Mouse (Mus musculus): Measurements from ENCODE around the gene Vars.
"Not testable (repeated sequence)": the region's sequence is repeated elsewhere in the genome, so short reads cannot be mapped to it uniquely, and the experiment has no call there.

Vars gene

DNA sequence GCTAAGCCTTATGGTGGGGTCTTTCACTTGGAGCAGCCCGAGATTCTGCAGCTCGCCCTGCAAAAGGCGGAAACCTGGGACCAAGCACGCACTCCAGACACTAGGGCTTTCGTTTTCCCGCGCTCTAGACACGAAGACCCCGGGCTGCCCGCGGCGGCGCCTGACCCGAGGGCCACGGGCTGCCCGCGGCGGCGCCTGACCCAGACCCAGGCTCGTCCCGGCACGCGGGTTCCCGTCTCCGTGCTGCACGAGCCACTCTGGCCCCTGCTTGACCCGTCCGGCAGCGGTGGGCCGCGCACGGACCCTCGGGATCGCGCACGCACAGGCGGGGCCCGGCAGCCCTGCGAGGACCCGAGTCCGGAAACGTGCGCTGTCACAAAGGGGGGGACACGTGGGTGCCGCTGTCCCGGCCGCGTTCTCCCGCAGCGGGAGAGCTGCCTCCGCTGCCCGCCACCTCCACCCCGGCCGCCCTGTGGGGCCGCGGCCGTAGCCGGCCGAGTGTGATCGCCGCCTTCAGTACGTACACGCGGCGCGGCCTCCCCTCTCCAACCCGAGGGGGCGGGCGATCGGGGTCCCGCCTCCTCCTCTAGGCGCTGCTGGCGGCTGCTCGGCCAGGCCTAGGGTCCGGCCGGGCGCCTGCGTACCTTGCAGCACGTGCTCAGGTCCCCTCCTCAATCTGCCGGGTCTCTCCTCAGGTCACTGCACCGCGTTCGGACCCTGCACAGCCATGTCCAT lies at the start of gene Vars:
Vars (plus strand) TSS at position 271 of the 735 bp plus-strand sequence.
- in situ Hi-C loops (cut with MboI, MseI): no loop called here

DNA sequence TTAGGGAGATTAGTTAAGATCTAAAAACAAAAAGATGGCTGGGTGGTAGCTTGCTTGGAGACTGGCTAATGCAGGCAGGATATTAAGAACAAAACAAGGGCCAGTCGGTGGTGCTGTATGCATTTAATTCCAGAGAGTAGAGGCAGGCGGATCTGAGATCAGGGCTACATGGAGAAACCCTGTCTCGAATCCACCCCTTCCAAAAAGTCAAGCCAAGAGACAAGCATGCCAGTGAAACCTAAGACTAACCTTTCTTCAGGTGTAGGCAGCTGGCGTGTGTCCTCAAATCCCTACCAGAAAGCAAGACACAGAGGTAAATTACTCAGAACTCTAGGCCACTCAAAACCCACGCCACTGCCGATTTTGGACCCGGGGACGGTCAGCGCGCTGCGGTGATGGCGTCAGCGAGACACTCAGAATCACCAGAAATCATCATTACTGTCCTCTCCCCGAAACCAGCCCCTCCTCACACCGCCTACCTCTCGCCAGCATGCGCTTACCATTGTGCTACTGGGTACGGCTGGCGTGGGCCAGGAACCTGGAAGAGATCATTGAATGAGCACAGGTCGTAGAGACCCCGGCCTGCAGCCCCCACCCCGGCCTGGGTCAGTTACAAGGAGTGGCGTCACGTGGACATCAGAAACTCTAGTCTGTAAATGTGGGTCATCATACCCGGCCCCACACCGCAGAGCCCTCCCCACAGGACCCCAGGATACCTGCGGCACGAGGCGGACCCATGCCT lies 49.0 kb upstream of the Vars start:
- in situ Hi-C loops (cut with MboI, MseI): no loop called here

GRCm38 (mm10) chr17:34952378-34953040 lies 48.3 kb upstream of the Vars start:
- in situ Hi-C loops (cut with MboI, MseI): no loop called here

GRCm38 (mm10) chr17:34953258-34953657 lies 47.5 kb upstream of the Vars start:
- in situ Hi-C loops (cut with MboI, MseI): no loop called here

DNA sequence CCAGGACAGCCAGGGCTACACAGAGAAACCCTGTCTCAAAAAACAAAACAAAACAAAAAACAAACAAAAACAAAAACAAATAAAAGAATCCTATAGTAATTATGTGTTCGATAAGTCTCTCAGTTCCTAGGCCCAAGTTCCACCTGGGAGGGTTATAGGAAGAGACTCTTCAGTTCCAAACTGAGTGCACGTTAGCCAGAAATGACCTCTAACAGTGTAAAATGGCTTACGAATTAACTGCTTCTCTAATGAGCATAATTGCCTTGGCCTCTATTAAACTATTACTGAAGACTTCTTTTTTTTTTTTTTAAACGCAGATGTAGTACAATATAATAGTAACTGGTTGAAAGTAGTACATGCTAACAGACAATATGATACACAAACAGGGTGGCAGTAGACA lies 46.9 kb upstream of the Vars start:
- in situ Hi-C loops (cut with MboI, MseI): no loop called here

DNA sequence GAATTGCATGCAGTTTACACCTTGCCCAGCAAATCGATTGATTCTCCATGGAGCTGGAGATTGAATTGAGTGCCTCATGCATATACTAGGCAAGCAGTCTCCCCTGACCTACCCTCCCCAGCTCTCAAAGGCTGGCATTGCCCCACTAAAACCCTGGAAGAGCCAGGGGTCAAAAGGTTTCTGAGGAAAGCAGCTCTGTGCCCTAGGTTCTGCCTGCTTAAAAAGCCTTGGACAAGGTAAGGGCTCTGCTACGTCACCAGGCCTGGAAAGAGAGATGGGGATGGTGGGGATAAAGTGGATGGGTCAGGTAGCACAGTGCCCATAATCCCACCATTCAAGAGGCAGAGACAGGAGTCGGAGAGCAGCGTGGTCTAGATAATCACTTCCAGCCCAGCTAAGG lies 46.0 kb upstream of the Vars start:
- in situ Hi-C loops (cut with MboI, MseI): no loop called here

DNA sequence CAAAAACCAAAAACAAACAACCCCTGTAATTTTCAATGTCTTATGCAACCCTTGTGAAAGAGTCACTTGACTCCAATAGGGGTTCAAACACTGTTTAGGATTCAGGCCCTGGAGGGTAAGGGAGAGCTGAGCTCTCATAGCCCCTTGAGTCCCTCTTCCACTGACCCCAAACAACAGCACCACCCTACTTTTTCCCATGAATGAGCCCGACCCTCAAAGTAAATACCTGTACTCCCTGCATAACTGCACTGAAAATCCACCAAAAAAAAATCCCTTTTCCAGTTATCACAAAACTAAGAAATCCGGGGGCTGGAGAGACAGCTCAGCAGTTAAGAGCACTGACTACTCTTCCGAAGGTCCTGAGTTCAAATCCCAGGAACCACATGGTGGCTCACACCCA lies 44.9 kb upstream of the Vars start:
- in situ Hi-C loops (cut with MboI, MseI): no loop called here

GRCm38 (mm10) chr17:34956340-34956739 lies 44.4 kb upstream of the Vars start:
- in situ Hi-C loops (cut with MboI, MseI): no loop called here

- in situ Hi-C loops (cut with MboI, MseI): not testable (repeated sequence)
Measured at GRCm38 (mm10) chr17:34957291-34957690, 43.5 kb upstream of the Vars start.

- in situ Hi-C loops (cut with MboI, MseI): not testable (repeated sequence)
Measured at GRCm38 (mm10) chr17:34957966-34958365, 42.8 kb upstream of the Vars start.

- in situ Hi-C loops (cut with MboI, MseI): not testable (repeated sequence)
Measured at GRCm38 (mm10) chr17:34958734-34959129, 42.1 kb upstream of the Vars start.

DNA sequence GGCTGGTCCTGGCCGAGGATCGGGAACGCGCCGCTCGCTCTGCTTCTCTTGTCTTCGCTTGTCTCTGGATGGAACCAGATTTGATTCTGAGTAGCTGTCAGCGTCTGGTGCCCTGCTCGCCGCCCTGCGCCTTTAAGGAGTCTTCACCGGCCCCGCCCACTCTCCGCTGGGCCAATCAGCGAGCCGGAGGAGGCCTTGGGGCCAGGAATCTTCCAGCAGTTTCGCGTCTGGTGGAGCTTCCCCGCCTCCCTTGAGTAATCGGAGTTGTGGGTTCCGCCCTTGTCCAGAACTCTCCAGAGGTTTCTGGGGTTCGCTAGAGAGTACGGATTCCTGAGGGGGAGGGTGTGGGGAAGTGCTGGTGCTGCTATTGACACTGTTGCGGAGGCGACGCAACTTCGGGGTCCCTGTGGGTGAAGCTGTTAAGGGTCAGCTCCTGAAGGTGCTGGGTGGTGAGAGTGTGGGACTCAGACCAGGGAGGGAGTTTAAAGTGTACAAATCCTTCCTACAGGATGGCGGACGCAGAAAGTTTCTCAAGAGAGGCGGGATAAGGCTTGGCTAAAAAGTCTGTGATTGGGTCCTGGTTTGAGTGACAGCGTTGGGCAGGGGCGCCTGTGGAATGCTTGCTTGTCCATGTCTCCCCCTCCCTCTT lies 41.5 kb upstream of the Vars start, which contains the start of gene Hspa1b:
Hspa1b (minus strand) TSS at position 109 of the 649 bp plus-strand sequence.
- in situ Hi-C loops (cut with MboI, MseI): not testable (repeated sequence)

DNA sequence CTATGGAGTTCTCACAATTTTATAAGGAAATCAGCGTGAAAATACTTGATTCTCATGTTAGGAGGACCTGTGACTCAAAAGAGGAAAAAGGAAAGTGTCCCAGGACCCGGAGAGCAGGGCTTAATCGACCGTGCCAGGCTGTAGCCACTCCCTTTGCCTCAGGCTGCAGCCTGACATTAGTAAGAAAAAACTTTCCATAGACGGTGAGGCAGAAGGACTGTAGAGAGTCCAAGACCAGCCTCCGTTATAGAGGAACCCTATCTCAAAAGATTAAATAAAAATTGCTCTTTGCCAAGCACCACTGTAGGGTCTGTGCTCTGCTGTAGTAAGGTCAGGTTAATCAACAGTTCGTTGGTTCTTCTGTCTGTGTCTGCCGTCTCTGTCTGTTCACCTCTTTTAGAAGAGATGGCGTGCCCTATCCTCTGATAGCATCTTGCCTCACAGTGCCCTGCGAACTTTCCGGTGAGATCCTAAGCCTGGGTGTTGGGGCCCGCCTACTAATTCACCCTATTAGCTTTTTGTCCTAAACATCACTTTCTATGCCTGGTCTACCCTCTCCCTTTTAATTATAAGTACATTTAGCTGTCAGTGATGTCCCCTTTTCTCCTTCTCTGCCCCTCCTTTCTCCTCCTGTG lies 40.8 kb upstream of the Vars start:
- in situ Hi-C loops (cut with MboI, MseI): no loop called here

GRCm38 (mm10) chr17:34960702-34961493 lies 39.9 kb upstream of the Vars start:
- in situ Hi-C loops (cut with MboI, MseI): no loop called here

DNA sequence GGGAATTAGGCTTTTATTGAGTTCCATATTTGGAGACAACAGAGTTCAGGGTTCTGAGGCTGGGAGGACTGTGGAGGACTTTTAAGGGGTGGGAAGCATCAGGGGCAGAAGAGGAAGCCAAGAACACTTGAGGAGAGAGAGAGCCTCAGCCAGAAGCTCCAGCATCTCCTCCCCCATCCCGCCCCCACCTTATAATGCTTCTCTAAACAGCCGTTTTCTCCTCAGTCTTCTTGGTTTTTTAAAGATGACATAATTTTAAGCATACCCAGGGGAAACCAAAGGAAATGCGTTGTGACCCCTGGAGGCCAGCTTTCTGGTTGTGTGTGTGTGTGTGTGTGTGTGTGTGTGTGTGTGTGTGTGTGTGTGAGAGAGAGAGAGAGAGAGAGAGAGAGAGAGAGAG lies 38.7 kb upstream of the Vars start:
- in situ Hi-C loops (cut with MboI, MseI): no loop called here

DNA sequence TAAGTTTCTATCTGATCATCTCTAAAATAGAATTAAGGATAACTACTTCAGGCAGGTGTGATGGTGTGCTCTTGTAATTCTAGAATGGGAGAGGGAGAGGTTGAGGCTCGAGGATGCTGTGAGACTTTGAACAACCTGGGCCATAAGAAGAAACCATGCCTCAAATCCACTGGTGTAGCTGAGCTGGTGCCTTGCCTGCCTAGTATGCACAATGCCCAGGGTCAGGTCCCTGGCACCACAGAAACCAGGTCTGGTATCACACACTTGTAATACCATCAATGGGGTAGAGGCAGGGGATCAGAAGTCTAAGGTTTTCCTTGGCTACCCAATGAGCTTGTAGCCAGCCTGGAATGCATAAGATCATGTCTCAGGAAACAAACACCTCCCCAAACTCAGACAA lies 37.9 kb upstream of the Vars start:
- in situ Hi-C loops (cut with MboI, MseI): no loop called here

- in situ Hi-C loops (cut with MboI, MseI): no loop called here
Measured at GRCm38 (mm10) chr17:34964640-34965049, 36.1 kb upstream of the Vars start.

DNA sequence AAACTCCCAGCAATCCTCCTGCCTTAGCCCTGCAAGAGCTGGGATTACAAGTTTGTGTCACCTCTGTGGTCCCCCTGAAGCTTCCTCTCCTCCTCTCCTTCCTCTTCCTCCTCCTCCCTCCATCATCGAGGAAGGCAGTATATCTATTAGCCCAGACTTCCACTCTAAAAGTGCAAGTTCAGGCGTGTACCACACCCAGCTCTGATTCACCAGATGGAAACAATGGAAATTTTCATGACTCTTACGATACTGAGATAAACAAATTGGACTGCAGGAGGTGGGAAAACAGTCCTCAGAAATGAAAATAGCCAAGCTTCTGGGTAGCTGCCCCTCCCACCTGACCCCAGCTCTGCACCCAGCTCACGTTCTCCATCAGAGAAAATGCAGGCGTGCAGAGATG lies 35.2 kb upstream of the Vars start:
- in situ Hi-C loops (cut with MboI, MseI): no loop called here

GRCm38 (mm10) chr17:34969822-34970221 lies 31.0 kb upstream of the Vars start, which contains the start of gene Gm20481:
TSS of gene Gm20481 (plus strand) at chr17:34969912.
- in situ Hi-C loops (cut with MboI, MseI): not testable (repeated sequence)

DNA sequence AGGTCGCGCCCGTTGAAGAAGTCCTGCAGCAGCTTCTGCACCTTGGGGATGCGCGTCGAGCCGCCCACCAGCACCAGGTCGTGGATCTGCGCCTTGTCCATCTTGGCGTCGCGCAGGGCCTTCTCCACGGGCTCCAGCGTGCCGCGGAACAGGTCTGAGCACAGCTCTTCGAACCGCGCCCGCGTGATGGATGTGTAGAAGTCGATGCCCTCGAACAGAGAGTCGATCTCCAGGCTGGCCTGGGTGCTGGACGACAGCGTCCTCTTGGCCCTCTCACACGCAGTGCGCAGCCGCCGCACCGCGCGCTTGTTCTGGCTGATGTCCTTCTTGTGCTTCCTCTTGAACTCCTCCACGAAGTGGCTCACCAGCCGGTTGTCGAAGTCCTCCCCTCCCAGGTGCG lies 29.9 kb upstream of the Vars start:
- in situ Hi-C loops (cut with MboI, MseI): not testable (repeated sequence)

DNA sequence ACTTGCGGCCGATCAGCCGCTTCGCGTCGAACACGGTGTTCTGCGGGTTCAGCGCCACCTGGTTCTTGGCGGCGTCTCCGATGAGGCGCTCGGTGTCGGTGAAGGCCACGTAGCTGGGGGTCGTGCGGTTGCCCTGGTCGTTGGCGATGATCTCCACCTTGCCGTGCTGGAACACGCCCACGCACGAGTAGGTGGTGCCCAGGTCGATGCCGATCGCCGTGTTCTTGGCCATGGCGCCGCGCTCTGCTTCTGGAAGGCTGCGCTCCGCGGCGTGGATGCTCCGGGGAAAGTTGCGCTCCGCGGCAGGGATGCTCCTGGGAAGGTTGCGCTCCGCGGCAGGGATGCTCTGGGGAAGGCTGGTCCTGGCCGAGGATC lies 29.1 kb upstream of the Vars start:
- in situ Hi-C loops (cut with MboI, MseI): not testable (repeated sequence)

All from T-helper 1 cell (primary cell).